Mouse (Mus musculus) CH12.LX (cell line): Measurements from ENCODE around the gene Rnf43. TPM values are rescaled to one million over a fixed set of nuclear protein-coding genes. Genes with fewer than 3 reads are reported as not detected.
A peak's percentile ranks its signal among the peaks of the same experiment; 100 is the strongest.

Source experiments
- DNase-seq: peaks from one replicate; pipeline ENCODE4 v3.0.0-alpha.2; 2013; ENCODE audit errors: extremely low read depth
- H3K27ac ChIP-seq: 2 replicates; pipeline ENCODE4 v1.5.1; 2012; ENCODE audit warnings: low read depth, mild to moderate bottlenecking, control low read depth, moderate library complexity; ENCODE audit not compliant: insufficient read depth
- H3K27me3 ChIP-seq: replicated peaks from 2 replicates; pipeline ENCODE3; 2012; ENCODE audit warnings: inconsistent platforms
- H3K36me3 ChIP-seq, 2 experiments: replicated peaks in 1 of 2; 2 replicates each; pipeline versions ENCODE3 to v1.6.1; 2012; ENCODE audit warnings: inconsistent platforms in 1 of 2, low read length in 1 of 2, mild to moderate bottlenecking in 1 of 2, mixed read lengths in 1 of 2, moderate library complexity in 1 of 2; ENCODE audit not compliant: control insufficient read depth in 1 of 2, insufficient read depth in 1 of 2
- H3K4me1 ChIP-seq, 2 experiments: 2 replicates each; pipeline ENCODE4 v1.6.1; 2012; ENCODE audit warnings: inconsistent platforms in 1 of 2, moderate library complexity in 1 of 2; ENCODE audit not compliant: insufficient read depth in 2 of 2, control insufficient read depth in 1 of 2
- H3K4me2 ChIP-seq: 2 replicates; pipeline ENCODE4 v1.6.1; 2012; ENCODE audit warnings: low read depth, mild to moderate bottlenecking, control low read depth; ENCODE audit not compliant: poor library complexity, insufficient read depth, severe bottlenecking
- H3K4me3 ChIP-seq, 3 experiments: fragments of 150-350 bp in 1 of 3; sonication (generic) in 1 of 3; replicated peaks in 1 of 3; 2 replicates each; pipeline versions ENCODE3 to v1.5.1; 2011 to 2012; ENCODE audit warnings: low read depth in 2 of 3, low read length in 2 of 3, mild to moderate bottlenecking in 2 of 3, moderate library complexity in 2 of 3, control low read depth in 1 of 3, improper control_type of control experiment in 1 of 3, inconsistent platforms in 1 of 3, mixed read lengths in 1 of 3; ENCODE audit not compliant: poor library complexity in 1 of 3
- H3K79me2 ChIP-seq: replicated peaks from 2 replicates; pipeline ENCODE4 v1.6.1; 2012; ENCODE audit warnings: mild to moderate bottlenecking, moderate library complexity; ENCODE audit not compliant: control insufficient read depth, poor library complexity, insufficient read depth, severe bottlenecking; ENCODE audit errors: extremely low read depth
- H3K9ac ChIP-seq: 2 replicates; pipeline ENCODE4 v1.6.1; 2012; ENCODE audit warnings: low read depth, mild to moderate bottlenecking, control low read depth, moderate library complexity; ENCODE audit not compliant: insufficient read depth
- H3K9me3 ChIP-seq: replicated peaks from 2 replicates; pipeline ENCODE3; 2012; ENCODE audit warnings: low read length, inconsistent platforms, mixed read lengths
- ELF1 ChIP-seq: IDR thresholded peaks from 2 replicates; pipeline ENCODE4 v1.6.1; 2014; ENCODE audit warnings: low read depth, mild to moderate bottlenecking, inconsistent platforms, low read length, improper control_type of control experiment
- EP300 ChIP-seq: IDR thresholded peaks from 2 replicates; pipeline ENCODE4 v1.6.1; 2011; ENCODE audit warnings: low read length, improper control_type of control experiment
- JUN ChIP-seq: IDR thresholded peaks from 2 replicates; pipeline ENCODE4 v1.6.1; 2011; ENCODE audit warnings: low read depth, mild to moderate bottlenecking, low read length, improper control_type of control experiment, moderate library complexity; ENCODE audit not compliant: insufficient read depth
- MAFK ChIP-seq: IDR thresholded peaks from 2 replicates; pipeline ENCODE4 v1.6.1; 2011; ENCODE audit warnings: low read length, improper control_type of control experiment; ENCODE audit not compliant: insufficient replicate concordance
- MAX ChIP-seq: IDR thresholded peaks from 2 replicates; pipeline ENCODE4 v1.6.1; 2011; ENCODE audit warnings: low read length, improper control_type of control experiment
- MAZ ChIP-seq: IDR thresholded peaks from 2 replicates; pipeline ENCODE4 v1.6.1; 2012; ENCODE audit warnings: low read depth, mild to moderate bottlenecking, inconsistent platforms, low read length, improper control_type of control experiment, moderate library complexity
- MXI1 ChIP-seq: IDR thresholded peaks from 2 replicates; pipeline ENCODE4 v1.6.1; 2011; ENCODE audit warnings: mild to moderate bottlenecking, low read depth, low read length, improper control_type of control experiment
- MYC ChIP-seq: IDR thresholded peaks from 2 replicates; pipeline ENCODE4 v1.6.1; 2011; ENCODE audit warnings: low read depth, mild to moderate bottlenecking, improper control_type of control experiment, low read length
- NRF1 ChIP-seq: IDR thresholded peaks from 2 replicates; pipeline ENCODE4 v1.6.1; 2014; ENCODE audit warnings: low read depth, mild to moderate bottlenecking, inconsistent platforms, low read length, improper control_type of control experiment, moderate library complexity
- SIN3A ChIP-seq: IDR thresholded peaks from 2 replicates; pipeline ENCODE4 v1.6.1; 2012; ENCODE audit warnings: low read length, improper control_type of control experiment, inconsistent platforms
- SMC3 ChIP-seq: IDR thresholded peaks from 2 replicates; pipeline ENCODE4 v1.6.1; 2011; ENCODE audit warnings: low read depth, low read length, improper control_type of control experiment
- UBTF ChIP-seq: IDR thresholded peaks from 2 replicates; pipeline ENCODE4 v1.6.1; 2012; ENCODE audit warnings: low read depth, mild to moderate bottlenecking, inconsistent platforms, low read length, improper control_type of control experiment, moderate library complexity
- ZNF384 ChIP-seq: IDR thresholded peaks from 2 replicates; pipeline ENCODE4 v1.6.1; 2012; ENCODE audit warnings: low read depth, low read length, improper control_type of control experiment, inconsistent platforms
- dilution Hi-C: fragments of 300-500 bp; cut with MboI; formaldehyde crosslinking; loops from 2 replicates; pipeline ENCODE4 v1.14.3; 2020; ENCODE audit warnings: low sequenced_read_pairs; ENCODE audit not compliant: extremely low pct_unique_long_range_greater_than_20kb, extremely low pct_ligation_motif_present
- in situ Hi-C: fragments of 300-500 bp; cut with MboI; formaldehyde crosslinking; loops from 3 replicates; pipeline ENCODE4 v1.14.3; 2019; ENCODE audit warnings: low sequenced_read_pairs, low pct_ligation_motif_present, low pct_unique_long_range_greater_than_20kb, mixed read lengths
- polyA plus RNA-seq: library from polyadenylated mRNA; unstranded; fragments of >175 nt; gene quantifications from 2 replicates; pipeline ENCODE4 v1.2.1, GENCODE M21; 2012; ENCODE audit warnings: low read depth; ENCODE audit not compliant: insufficient read length
- total RNA-seq, 2 experiments: library from RNA; depleted of rRNA; stranded (reverse); fragments of 300-350 nt in 1 of 2; fragments of >200 nt in 1 of 2; gene quantifications; 2 replicates each; pipeline ENCODE4 v1.2.3; 2012 to 2014

Gene Rnf43
- total and polyA plus RNA-seq, 3 experiments, result 12.2 to 27.7 (median 26.3) TPM

DNA sequence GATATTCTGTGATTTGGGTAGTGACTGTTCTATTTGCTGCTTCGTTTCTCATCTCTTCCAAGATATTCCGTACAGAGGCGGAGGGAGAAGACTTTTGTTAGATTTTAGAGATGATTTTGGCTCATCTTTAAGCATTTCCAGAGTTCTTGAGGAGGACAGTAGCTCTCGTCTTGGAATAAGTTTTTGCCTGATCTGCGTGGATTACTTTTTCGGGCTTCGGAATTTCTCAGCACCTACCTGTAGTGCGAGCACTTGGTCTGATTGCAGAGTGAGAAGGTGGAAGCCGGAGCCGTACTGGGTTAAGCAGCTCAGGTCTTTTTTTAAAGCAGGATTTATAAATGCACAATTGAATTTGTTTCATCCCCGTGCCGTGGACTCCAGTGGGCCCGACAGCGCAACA, 300 bp downstream of the Rnf43 start:
- H3K27me3 ChIP-seq, result no peaks in the 10 kb centered on the region
- peaks cover 49% of the 10 kb centered on the region for H3K79me2 ChIP-seq
- peak; percentile 53 for DNase-seq
- H3K27ac ChIP-seq, result peak overlapping the region; percentile 55
- dilution Hi-C loops (no loop called here), in situ Hi-C loops (loop anchor here (5.0 kb wide), 1 partner anchor 89 kb away; no protein-coding TSS in a partner anchor)
- peak overlapping the region; percentile 76 for H3K9ac ChIP-seq
- H3K4me3 ChIP-seq, result peak overlapping the region; percentile 60 to 87 (median 80)
- no peaks in the 10 kb centered on the region for H3K9me3 ChIP-seq
- H3K4me2 ChIP-seq, result peak overlapping the region; percentile 91; the same call in 1 of the 2 replicates
- TF ChIP-seq JUN (no peak), UBTF (peak; percentile 72; the same call in 1 of the 2 replicates), MXI1 (peak; percentile 78)
- H3K36me3 ChIP-seq, result no peaks in the 10 kb centered on the region
- H3K4me1 ChIP-seq, result peaks cover 0 to 10% of the 10 kb centered on the region in 2 experiments; a peak in 2 of 4 replicates

DNA sequence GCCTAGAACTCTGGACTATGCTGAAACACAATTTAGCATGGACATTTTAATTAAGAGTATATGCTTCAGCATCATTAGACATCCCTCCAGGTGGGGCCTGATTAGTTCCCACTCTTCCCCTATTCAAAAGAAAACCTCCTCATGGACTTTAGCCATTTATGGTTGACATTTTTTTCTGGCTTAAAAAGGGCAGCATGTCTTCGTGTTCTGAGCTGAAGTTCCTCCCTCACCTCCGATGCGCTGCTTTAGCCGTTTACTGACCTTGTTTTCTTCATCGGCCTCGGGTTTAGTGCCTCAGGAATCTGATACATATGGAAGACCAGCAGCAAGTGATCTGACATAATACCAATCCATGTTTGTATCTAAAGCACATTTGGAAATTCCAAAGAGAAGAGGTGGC, 1.4 kb downstream of the Rnf43 start:
- no peak for TF ChIP-seq SIN3A
- no peak for TF ChIP-seq NRF1
- peak; percentile 46; the same call in 1 of the 2 replicates for TF ChIP-seq MXI1
- TF ChIP-seq ELF1, result 0 out of 2 replicates have a peak, but pooled peaks have one; percentile 9
- 0 out of 2 replicates have a peak, but pooled peaks have one; percentile 41 for TF ChIP-seq ZNF384
- TF ChIP-seq SMC3, result no peak
- peak; percentile 41; the same call in 1 of the 2 replicates for TF ChIP-seq EP300
- TF ChIP-seq MAZ, result no peak
- TF ChIP-seq MAFK, result no peak
- TF ChIP-seq MYC, result peak; percentile 54; the same call in 1 of the 2 replicates
- peak; percentile 57; the same call in 1 of the 2 replicates for TF ChIP-seq MAX
- TF ChIP-seq, all 38 proteins: peak for 6
- peak; percentile 39 for DNase-seq
- Histone ChIP-seq H3K36me3 (peaks cover 0 to 9% of the 10 kb centered on the region in 2 experiments), H3K4me3 (peak overlapping the region; percentile 60 to 89 (median 80)), H3K79me2 (peaks cover 60% of the 10 kb centered on the region), H3K27me3 (no peaks in the 10 kb centered on the region), H3K9ac (peak overlapping the region; percentile 76), H3K9me3 (no peaks in the 10 kb centered on the region), H3K4me2 (peak overlapping the region; percentile 79), H3K4me1 (peaks cover 4 to 21% of the 10 kb centered on the region in 2 experiments), H3K27ac (peak overlapping the region; percentile 84)
- dilution Hi-C loops (no loop called here), in situ Hi-C loops (loop anchor here (5.0 kb wide), 1 partner anchor 88 kb away; no protein-coding TSS in a partner anchor)
